Mouse (Mus musculus) activated CD4-positive, CD25-positive, alpha-beta regulatory T cell, adult 4 months (primary cell): ENCODE results near the gene Cdhr2. TPM values are rescaled to one million over a fixed set of nuclear protein-coding genes. Genes with fewer than 3 reads are reported as not detected.

Experiments used
- ATAC-seq: one replicate; pipeline ENCODE4 v1.8.0; 2017
- polyA plus RNA-seq, 2 experiments: library from polyadenylated mRNA; unstranded; fragments of 100-300 nt; shearing (Covaris generic); gene quantifications; one replicate each; pipeline ENCODE4 v1.2.1; 2017

The Cdhr2 gene
- polyA plus RNA-seq, 2 experiments from 2014 or later = 0.08 TPM; not detected in 1

GRCm38 (mm10) chr13:54693558-54694347 is 7.5 kb upstream of the Cdhr2 start, which contains the start of gene Rnf44:
Gene Rnf44 (minus strand): TSS chr13:54693907.
- peak; percentile 92 for ATAC-seq

GRCm38 (mm10) chr13:54694348-54695060 is 6.8 kb upstream of the Cdhr2 start:
- ATAC-seq = peak; percentile 38

- no peak for ATAC-seq
Measured at GRCm38 (mm10) chr13:54695479-54696230, 5.6 kb upstream of the Cdhr2 start.

- ATAC-seq = no peak
Measured at GRCm38 (mm10) chr13:54702507-54702906, 1.2 kb downstream of the Cdhr2 start.

DNA sequence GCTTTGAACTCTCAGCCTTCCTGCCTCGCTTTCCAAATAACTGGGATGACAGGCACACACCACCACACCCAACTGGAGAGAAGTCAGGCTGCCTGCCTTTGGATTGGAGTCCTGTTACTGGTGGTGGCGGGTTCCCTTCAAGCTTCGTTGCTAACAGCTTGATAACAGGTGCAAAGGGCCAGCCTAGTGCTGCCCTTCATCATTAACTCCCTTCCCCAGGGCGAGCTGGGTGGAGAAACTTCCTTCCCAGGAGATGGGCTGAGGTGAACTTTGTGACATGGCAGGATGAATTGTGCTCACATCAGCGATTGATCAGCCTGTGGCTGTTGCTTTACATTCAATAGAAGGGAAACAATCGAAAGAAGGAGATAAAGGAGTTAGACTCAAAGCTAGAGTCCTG is 3.6 kb downstream of the Cdhr2 start:
- ATAC-seq = no peak

DNA sequence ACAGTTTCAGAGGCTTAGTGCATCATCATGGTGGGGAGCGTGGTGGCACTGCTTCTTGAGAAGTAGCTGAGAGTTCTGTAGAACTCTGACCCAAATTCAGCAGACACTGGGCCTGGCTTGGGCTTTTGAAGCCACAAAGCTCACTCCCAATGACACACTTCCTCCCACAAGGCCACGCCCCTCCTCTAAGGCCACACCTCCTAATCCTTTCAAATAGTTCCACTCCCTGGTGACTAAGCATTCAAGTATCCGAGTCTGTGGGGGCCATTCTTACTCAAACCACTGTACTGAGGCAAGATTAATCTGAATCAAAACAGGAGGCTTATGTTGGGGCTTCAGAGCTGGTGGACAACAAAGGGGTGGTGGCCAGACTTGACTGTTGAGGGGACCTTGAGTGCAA is 9.6 kb downstream of the Cdhr2 start:
- ATAC-seq = no peak

DNA sequence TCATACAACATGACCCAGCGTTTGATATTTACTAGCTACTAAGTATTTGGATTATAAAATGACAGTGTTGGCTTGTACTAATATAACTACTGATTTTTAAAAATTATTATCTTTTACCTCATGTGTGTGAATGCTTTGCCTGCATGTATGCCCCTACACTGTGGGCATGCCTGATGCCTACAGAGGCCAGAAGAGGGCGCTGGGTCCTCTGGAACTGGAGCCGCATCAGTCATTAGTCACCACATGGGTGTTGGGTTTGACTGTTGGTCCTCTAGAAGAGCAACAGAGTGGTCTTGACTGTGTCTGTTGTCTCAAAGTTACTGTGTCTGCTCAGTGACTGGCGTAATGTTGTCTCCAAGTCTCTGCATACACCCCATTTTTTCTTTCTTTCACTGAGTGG is 13.1 kb downstream of the Cdhr2 start:
- no peak for ATAC-seq

GRCm38 (mm10) chr13:54714996-54715395 is 13.7 kb downstream of the Cdhr2 start:
- no peak for ATAC-seq

- no peak for ATAC-seq
Measured at GRCm38 (mm10) chr13:54716916-54717315, 15.7 kb downstream of the Cdhr2 start.

DNA sequence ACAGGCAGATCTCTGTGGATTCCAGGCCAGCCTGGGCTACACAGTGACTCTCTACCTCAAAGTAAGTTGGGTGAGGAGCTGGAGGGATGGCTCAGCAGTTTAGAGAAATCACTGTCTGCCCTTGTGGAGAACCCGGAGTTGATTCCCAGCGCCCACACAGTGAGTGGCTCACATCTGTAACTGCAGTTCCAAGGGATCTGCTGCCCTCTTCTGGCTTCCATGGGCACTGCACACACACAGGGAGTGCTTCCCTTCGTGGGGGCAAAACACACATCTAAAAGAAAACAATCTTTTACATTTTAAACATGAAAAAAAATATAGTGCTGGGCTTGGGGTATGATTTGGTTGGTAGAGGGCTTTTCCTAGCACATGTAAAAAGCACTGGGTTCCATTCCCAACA is 21.9 kb downstream of the Cdhr2 start:
- no peak for ATAC-seq

DNA sequence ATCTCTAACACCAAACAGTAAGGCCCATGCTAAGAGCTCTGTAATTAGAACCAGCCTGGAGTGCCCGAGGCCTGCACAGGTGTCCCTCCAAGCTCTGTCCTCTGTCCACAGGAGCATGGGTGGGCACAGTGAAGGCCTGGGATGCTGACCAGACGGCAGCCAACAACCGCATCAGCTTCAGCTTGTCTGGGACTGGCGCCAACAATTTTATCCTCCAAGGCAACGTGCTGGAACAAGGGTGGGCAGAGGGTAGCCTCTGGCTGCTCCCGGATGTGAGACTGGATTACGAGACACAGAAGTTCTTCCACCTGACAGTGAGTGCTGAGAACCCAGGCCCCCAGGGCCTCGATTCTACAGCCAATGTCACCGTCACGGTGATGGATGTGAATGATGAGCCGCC is 24.9 kb downstream of the Cdhr2 start:
- no peak for ATAC-seq

DNA sequence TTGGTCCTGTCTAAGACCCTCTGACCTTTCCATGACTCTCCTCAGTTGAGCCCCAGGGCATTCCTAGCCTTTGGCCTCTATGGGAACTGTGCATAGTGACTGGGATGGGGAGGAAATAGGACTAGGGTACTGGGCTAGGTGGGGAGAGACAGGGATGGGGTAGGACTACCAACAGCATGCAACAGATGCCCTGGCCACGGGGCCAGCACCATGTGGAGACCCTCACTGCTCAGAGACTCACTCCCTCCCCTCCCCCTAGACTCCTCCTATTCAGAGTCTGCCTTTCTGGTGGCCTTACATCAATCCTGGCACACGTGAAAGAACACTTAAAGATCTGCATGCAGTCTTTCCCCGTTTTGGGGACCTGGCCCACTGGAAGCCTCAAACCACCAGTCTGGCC is 35.7 kb downstream of the Cdhr2 start:
- ATAC-seq = no peak

DNA sequence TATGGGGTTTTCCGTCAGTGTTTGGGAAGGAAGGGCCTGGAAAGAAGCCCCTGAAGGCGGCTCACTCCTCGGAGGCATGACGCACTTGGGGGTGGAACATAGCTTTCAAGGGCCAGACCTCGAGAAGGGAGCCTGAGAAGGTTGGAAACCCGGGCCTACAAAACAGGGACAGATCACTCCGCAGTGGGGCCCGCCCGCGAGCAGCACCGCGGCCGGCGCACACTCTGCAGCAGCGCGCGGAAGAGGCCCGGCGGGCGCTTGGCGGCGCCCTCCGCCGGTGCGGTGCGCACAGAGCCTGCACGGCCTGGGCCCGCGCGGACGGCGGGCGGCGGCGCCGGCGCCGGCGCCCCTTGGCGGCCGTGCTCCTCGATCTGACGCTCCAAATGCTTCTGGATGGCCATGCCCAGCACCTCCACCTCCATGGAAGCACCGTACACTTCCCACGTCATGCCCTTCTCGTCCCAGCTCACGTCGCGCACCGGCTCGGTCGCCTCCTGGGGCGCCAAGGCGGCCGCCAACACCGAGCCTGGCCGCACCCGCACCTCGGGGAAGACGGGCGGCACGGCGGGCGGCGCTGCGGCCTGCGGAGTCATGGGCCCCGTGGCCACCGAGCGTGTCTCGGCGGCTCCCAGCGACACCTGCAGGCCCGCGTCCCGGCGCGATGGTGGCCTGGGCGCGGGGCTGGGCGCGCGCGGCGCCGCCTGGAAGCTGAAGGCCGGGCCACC is 36.4 kb downstream of the Cdhr2 start:
- no peak for ATAC-seq

DNA sequence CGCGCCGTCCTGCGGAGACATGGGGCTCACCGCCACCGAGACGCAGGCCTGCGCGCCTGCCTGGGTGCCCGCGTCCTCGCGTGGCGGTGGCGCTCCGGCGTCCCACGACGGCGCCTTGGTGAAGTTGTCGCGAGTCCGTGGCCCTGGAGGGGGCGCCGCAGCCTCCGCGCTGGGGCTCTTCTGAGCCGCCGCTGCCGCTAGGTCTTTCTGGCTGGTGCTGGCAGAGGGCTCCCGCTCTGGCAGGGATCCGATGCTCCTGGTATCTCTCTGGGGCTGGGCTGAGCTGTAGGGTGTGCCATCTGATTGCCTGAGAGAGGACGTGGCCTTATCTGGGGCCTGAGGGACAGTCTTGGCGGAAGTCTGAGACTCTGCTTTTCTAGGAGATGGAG is 36.9 kb downstream of the Cdhr2 start:
- ATAC-seq = no peak

DNA sequence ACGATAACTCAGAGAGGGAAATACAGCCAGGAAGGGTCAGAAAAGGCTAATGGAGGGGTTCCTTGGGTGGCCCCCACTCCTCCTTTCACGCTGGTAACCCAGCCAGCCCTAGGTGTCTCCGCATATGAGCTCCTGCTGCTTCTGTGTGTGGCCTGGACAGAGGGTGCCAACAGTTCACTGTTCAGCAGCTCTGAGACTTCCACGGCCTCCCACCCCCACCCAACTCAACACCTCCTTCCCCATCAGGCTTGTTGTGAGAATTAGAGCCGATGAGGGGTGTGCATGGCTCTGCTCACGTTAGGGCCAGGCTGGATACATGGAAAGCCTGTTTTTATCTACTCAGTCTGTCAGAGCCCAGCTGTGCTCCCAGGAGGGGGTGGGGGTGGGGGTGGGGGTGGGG is 44.8 kb downstream of the Cdhr2 start:
- ATAC-seq = no peak

DNA sequence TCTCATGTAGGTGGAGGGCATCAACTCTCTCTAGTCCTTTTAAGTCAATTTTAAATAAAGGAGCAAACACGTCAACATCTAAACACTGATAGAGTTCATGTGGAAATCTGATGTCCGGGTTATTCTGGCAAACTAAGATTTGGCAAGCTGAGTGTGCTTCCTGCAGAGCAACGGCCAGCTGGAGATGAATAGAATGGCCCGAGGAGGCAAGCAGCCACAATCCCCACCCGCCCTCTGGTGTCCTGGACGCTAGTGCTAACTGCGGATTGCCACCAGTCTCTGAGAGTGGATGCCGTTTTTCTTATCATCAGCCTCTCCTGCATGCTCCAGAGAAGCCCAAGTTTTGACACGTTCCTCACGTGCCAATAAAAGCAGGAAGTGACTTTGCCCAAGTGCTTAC is 45.6 kb downstream of the Cdhr2 start:
- no peak for ATAC-seq

GRCm38 (mm10) chr13:54748190-54748589 is 46.9 kb downstream of the Cdhr2 start:
- ATAC-seq = no peak

DNA sequence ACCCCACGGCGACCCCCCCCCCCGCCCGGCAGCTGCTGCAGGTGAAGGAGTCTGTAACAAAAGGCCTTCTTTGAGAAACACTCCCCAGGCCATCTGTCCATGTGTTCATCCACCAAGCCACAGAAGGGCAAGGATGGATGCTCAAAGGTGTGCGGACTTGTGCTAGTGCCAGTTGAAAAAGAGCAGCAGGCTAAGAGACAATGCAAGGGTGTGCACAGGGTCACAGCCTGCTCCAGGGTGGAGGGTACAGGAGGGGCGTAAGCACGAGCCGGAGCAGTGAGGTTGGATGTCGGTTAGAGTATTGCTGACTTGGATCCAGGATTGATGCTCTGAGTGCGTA is 47.4 kb downstream of the Cdhr2 start:
- no peak for ATAC-seq

- ATAC-seq = no peak
Measured at GRCm38 (mm10) chr13:54749061-54749863, 48.0 kb downstream of the Cdhr2 start.

- no peak for ATAC-seq
Measured at GRCm38 (mm10) chr13:54749864-54750411, 48.7 kb downstream of the Cdhr2 start, which contains the start of gene Gprin1. Gene Gprin1 (minus strand): TSS chr13:54749874.

GRCm38 (mm10) chr13:54750699-54751098 is 49.4 kb downstream of the Cdhr2 start:
- ATAC-seq = no peak

GRCm38 (mm10) chr13:54752656-54753055 is 51.4 kb downstream of the Cdhr2 start:
- no peak for ATAC-seq
